Mouse (Mus musculus): ENCODE results near the gene Dtl. TPM values are rescaled to one million over a fixed set of nuclear protein-coding genes. Genes with fewer than 3 reads are reported as not detected.
"Not testable (repeated sequence)": the region's sequence is repeated elsewhere in the genome, so short reads cannot be mapped to it uniquely, and the experiment has no call there.

Gene Dtl
- polyA plus RNA-seq, 1 experiment from 2014 or later, result 60.7 TPM

DNA sequence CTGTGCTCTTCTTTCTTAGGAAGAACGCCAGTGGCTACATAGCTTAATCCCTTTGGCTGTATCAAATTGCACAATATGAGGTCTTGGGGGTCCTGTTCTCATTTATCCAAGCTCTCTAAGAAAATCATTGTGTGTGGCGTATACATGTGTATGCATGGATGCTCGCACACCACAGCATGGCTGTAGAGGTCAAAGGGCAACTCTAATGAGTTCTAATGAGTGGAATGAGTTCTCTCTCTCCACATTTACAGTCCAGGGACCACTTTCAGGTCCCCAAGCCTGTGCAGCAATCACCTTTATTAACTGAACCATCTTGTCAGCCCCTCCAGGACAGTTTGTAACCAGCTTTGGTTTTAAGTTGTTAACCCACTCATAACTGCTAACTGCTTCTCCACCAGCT is 58.3 kb downstream of the Dtl start:
- WGBS, result 51% methylated on average over 3 of the region's 3 CpGs

DNA sequence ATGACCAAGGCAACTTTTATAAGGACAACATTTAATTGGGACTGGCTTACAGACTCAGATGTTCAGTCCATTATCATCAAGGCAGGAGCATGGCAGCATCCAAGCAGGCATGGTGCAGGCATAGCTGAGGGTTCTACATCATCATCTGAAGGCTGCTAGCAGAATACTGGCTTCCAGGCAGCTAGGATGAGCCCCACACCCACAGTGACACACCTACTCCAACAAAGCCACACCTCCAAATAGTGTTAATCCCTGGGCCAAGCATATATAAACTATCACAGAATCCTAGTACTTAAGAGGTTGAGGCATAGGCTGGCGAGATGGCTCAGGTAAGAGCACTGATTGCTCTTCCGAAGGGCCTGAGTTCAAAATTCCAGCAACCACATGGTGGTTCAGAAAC is 59.0 kb downstream of the Dtl start:
- H3K9me3 ChIP-seq, result not testable (repeated sequence)

More for the DNA sequence above, 58.3 kb downstream of the Dtl start:
- H3K4me1 ChIP-seq, result no peaks in the 10 kb centered on the region
- no peaks in the 10 kb centered on the region for H3K36me3 ChIP-seq
- H3K27ac ChIP-seq (replicated peaks), result no peak overlapping the region
- H3K27me3 ChIP-seq, result no peaks in the 10 kb centered on the region
- H3K9ac ChIP-seq (replicated peaks), result no peak overlapping the region
- no peaks in the 10 kb centered on the region for H3K9me3 ChIP-seq
- no peak for ATAC-seq (ENCODE audit: low FRiP score, low read depth)
- H3K4me3 ChIP-seq, result no peak overlapping the region
- H3K4me2 ChIP-seq (replicated peaks), result no peak overlapping the region

DNA sequence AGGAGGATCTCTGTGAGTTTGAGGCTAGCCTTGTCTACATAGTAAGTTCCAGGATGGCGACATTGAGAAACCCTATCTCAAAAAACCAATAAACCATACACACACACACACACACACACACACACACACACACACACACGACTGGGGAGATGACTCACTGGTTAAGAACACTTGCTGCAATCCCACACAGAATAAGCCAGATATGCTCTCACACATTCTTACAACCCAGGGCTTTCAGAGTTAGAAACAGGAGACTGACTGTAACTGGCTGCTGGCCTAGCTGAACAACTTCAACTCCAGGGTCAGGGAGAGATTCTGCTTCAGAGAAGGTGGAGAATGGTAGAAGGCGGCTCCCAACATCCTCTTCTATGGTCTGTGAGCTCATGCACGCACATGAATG is 62.1 kb downstream of the Dtl start:
- ATAC-seq (ENCODE audit: low FRiP score, low read depth), result no peak
- H3K9ac ChIP-seq (replicated peaks), result no peak overlapping the region
- 92% methylated on average over 4 of the region's 4 CpGs for WGBS
- no peaks in the 10 kb centered on the region for H3K4me1 ChIP-seq
- H3K27me3 ChIP-seq, result no peaks in the 10 kb centered on the region
- H3K9me3 ChIP-seq, result no peaks in the 10 kb centered on the region
- no peaks in the 10 kb centered on the region for H3K36me3 ChIP-seq
- H3K4me3 ChIP-seq, result no peak overlapping the region
- no peak overlapping the region for H3K4me2 ChIP-seq (replicated peaks)
- H3K27ac ChIP-seq (replicated peaks), result no peak overlapping the region

More for the DNA sequence above, 59.0 kb downstream of the Dtl start:
- not testable (repeated sequence) for ATAC-seq (ENCODE audit: low FRiP score, low read depth); H3K4me3 ChIP-seq; H3K9ac ChIP-seq (replicated peaks); H3K4me2 ChIP-seq (replicated peaks); H3K27ac ChIP-seq (replicated peaks); H3K27me3 ChIP-seq; H3K4me1 ChIP-seq; H3K36me3 ChIP-seq
- 96% methylated on average over 2 of the region's 2 CpGs for WGBS

DNA sequence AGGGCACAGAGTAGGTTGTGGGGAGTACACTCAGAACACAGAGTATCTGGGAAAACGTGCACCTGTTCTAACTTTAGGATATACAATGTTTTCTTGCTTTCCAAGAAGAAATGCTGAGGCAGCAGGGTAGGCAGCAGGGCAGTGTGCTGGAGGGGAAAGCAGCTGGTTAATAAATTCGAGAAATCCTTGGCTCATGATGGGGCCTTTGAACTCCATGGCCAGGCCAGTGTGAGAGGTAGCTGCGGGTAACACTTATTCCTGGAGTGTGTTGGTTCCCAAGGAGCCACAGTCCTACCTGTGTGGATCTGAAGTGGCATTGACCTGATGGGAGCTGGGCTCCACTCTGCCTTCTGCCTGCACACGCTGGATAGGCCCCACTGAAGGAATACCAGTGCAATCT is 63.0 kb downstream of the Dtl start:
- Histone ChIP-seq H3K4me1 (no peaks in the 10 kb centered on the region), H3K9me3 (no peaks in the 10 kb centered on the region), H3K36me3 (no peaks in the 10 kb centered on the region), H3K27ac (replicated peaks) (no peak overlapping the region), H3K4me2 (replicated peaks) (no peak overlapping the region), H3K4me3 (no peak overlapping the region), H3K9ac (replicated peaks) (no peak overlapping the region), H3K27me3 (no peaks in the 10 kb centered on the region)
- no peak for ATAC-seq (ENCODE audit: low FRiP score, low read depth)
- 78% methylated on average over 4 of the region's 4 CpGs for WGBS

DNA sequence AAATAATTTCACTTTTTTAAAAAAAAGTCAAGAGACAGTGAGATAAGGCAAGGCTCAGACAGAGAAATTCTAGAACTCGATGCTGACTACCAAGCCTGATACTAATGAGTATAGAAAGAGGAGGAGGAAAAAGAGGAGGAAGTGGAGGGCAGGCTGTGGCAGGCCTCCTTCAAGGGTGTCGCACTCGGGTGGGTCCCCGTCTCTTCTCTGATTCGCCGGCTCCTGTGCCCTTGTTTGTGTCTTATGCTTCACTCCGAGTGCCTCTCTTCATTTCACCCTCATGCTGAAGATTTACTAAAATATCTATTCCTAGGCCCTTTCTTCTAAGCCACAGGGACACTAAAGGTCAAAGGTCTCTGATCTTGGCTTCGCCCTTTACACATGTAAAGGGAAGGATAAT is 63.8 kb downstream of the Dtl start:
- no peak overlapping the region for H3K4me2 ChIP-seq (replicated peaks)
- no peaks in the 10 kb centered on the region for H3K9me3 ChIP-seq
- H3K27ac ChIP-seq (replicated peaks), result no peak overlapping the region
- no peaks in the 10 kb centered on the region for H3K27me3 ChIP-seq
- no peaks in the 10 kb centered on the region for H3K36me3 ChIP-seq
- no peak overlapping the region for H3K4me3 ChIP-seq
- no peak for ATAC-seq (ENCODE audit: low FRiP score, low read depth)
- no peaks in the 10 kb centered on the region for H3K4me1 ChIP-seq
- WGBS, result 94% methylated on average over 8 of the region's 8 CpGs
- H3K9ac ChIP-seq (replicated peaks), result no peak overlapping the region

DNA sequence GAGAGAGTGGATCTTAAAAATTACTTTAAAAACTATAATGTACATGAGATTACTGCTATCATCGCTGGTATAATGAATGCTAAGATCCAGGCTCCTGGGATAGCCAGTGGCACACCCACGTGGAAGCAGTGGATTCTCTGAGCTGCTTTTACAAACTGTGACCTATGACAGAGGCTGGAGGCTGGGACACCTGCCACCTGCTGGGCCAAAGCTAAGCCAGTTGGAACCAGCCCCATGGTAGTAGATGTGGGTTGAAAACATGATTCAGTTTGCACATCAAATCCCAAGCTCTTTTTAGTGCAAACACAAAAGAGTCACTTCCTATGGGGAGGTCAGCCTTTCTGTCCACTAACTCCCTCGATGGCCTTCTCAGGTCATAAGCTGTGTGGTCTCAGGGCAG is 65.5 kb downstream of the Dtl start:
- H3K27ac ChIP-seq (replicated peaks), result no peak overlapping the region
- ATAC-seq (ENCODE audit: low FRiP score, low read depth), result no peak

DNA sequence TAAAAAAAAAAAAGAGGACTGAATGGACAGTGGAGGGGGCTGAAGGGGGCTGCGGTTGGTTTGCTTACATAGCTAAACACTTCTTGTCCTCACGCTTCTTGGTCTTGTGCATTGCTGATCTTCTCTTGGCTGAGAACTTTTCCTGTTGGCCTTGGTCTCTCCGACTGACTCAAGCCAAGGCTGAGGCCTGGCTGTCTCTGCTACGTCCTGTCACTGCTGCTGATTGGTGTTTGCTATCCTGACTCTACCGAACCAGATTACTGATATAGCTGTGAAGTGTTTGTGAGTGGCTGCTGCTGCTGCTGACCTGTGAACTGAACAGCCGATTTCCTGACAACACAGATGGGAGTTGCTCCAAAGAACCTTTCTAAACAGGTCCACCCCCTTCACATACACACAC is 66.2 kb downstream of the Dtl start:
- Histone ChIP-seq H3K36me3 (no peaks in the 10 kb centered on the region), H3K9ac (replicated peaks) (no peak overlapping the region), H3K9me3 (no peaks in the 10 kb centered on the region), H3K4me3 (no peak overlapping the region), H3K27ac (replicated peaks) (no peak overlapping the region), H3K4me2 (replicated peaks) (no peak overlapping the region), H3K27me3 (no peaks in the 10 kb centered on the region), H3K4me1 (no peaks in the 10 kb centered on the region)
- ATAC-seq (ENCODE audit: low FRiP score, low read depth), result no peak
- 92% methylated on average over 6 of the region's 6 CpGs for WGBS

More for the DNA sequence above, 65.5 kb downstream of the Dtl start:
- H3K36me3 ChIP-seq, result no peaks in the 10 kb centered on the region
- no peaks in the 10 kb centered on the region for H3K27me3 ChIP-seq
- H3K9me3 ChIP-seq, result no peaks in the 10 kb centered on the region
- no peaks in the 10 kb centered on the region for H3K4me1 ChIP-seq
- 76% methylated on average over 3 of the region's 3 CpGs for WGBS
- no peak overlapping the region for H3K4me2 ChIP-seq (replicated peaks)
- no peak overlapping the region for H3K9ac ChIP-seq (replicated peaks)
- H3K4me3 ChIP-seq, result no peak overlapping the region

DNA sequence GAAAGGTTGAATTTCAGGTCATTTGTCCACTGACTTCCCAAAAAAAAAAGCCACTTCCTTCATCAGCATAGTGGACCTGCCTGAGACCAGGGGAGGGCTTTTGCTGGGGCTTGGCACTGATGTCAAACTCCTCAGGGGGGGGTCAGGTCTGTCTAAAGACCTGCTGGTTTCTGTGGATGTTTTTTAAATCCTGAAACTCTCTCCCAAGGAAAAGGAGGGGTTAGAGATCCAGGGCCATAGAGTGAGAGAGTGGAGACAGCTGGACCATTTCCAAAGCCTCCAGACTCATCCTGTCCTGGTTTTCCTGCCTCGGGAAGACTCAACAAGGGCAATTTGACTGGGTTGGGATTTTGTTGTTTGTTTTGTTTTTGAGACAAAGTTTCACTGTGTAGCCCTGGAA is 68.6 kb downstream of the Dtl start:
- Histone ChIP-seq H3K9me3 (no peaks in the 10 kb centered on the region), H3K27ac (replicated peaks) (no peak overlapping the region), H3K36me3 (no peaks in the 10 kb centered on the region), H3K4me1 (no peaks in the 10 kb centered on the region), H3K4me2 (replicated peaks) (no peak overlapping the region), H3K27me3 (no peaks in the 10 kb centered on the region), H3K9ac (replicated peaks) (no peak overlapping the region), H3K4me3 (no peak overlapping the region)
- ATAC-seq (ENCODE audit: low FRiP score, low read depth), result no peak
- 58% methylated on average over 1 of the region's 1 CpGs for WGBS

DNA sequence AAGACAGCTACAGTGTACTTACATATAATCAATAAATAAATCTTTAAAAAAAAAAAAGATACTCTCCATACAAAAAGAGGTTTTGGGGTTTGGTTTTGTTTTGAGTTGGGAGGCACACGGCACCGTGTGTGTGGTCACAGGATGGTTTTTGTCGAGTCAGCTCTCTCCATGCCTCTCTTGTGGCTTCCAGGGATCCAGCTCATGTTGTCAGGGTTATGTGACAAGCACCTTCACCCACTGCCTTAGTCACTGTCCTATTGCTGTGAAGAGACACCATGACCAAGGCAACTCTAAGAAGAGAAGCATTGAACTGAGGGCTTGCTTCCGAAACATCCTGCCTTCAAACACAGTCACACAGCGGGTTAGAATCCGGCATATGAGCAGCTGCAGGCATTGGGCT is 75.7 kb downstream of the Dtl start:
- H3K36me3 ChIP-seq, result no peaks in the 10 kb centered on the region
- H3K27ac ChIP-seq (replicated peaks), result no peak overlapping the region
- H3K27me3 ChIP-seq, result no peaks in the 10 kb centered on the region
- H3K4me1 ChIP-seq, result peaks cover 6% of the 10 kb centered on the region; the same call in 1 of the 2 replicates
- H3K9ac ChIP-seq (replicated peaks), result no peak overlapping the region
- H3K9me3 ChIP-seq, result no peaks in the 10 kb centered on the region
- no peak for ATAC-seq (ENCODE audit: low FRiP score, low read depth)
- H3K4me3 ChIP-seq, result no peak overlapping the region
- 96% methylated on average over 6 of the region's 6 CpGs for WGBS
- H3K4me2 ChIP-seq (replicated peaks), result no peak overlapping the region

DNA sequence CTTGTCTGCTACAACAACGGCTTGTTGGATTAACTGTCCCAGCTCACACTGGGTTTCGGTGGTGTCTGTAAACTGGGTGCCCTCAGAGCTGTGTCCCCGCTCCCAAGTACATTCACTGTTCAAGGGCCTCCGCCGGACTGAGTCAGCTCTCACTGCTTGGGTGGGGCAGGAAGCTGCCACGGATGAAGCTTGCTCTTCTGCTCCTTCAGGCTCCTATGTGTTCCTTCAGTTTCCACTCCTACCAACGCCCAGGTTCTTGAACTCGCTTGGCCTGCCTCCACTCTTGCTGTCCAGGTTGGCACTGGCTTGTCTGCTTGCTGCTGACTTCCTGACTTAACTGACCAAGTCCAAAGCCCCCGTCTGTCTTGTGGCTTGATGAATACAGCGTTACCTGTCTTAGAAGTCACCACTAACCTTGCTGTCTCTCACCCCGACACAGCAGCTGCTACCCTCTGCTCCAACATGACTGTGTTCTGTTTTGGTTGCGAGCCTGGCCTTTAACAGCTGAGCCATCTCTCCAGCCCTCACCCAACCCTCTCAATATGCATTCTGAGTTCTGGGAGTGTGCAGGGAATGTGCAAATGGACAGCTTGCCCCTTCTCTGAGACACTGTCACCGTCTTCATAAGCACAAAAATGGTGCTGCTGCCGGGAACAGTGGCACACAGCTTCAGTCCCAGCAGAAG is 76.9 kb downstream of the Dtl start:
- H3K9ac ChIP-seq (replicated peaks), result no peak overlapping the region
- no peaks in the 10 kb centered on the region for H3K9me3 ChIP-seq
- H3K36me3 ChIP-seq, result no peaks in the 10 kb centered on the region
- no peak overlapping the region for H3K4me3 ChIP-seq
- H3K4me2 ChIP-seq (replicated peaks), result no peak overlapping the region
- H3K27me3 ChIP-seq, result no peaks in the 10 kb centered on the region
- WGBS, result 87% methylated on average over 14 of the region's 14 CpGs
- H3K27ac ChIP-seq (replicated peaks), result no peak overlapping the region
- ATAC-seq (ENCODE audit: low FRiP score, low read depth), result no peak
- peaks cover 6% of the 10 kb centered on the region; the same call in 1 of the 2 replicates for H3K4me1 ChIP-seq

DNA sequence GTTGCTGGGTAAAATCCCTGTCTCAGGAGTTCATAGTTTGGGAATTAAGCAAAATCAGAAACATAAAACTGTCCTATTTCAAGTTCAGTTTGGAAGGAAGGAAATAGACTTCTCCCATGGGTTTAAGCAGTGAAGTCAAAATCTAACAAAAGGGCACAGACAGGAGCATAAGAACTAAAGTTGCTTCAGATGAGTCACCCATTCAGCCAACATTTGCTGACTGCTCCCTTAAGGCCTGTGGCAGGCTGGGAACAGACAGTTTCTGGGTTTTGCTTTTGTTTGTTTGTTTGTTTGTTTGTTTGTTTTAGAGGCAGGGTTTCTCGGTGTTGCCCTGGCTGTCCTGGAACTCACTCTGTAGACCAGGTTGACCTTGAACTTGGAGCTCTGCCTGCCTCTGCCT is 78.7 kb downstream of the Dtl start:
- no peaks in the 10 kb centered on the region for H3K9me3 ChIP-seq
- H3K27ac ChIP-seq (replicated peaks), result no peak overlapping the region
- H3K4me2 ChIP-seq (replicated peaks), result no peak overlapping the region
- H3K27me3 ChIP-seq, result no peaks in the 10 kb centered on the region
- no peaks in the 10 kb centered on the region for H3K36me3 ChIP-seq
- peaks cover 6% of the 10 kb centered on the region; the same call in 1 of the 2 replicates for H3K4me1 ChIP-seq
- H3K4me3 ChIP-seq, result no peak overlapping the region
- 95% methylated on average over 1 of the region's 1 CpGs for WGBS
- ATAC-seq (ENCODE audit: low FRiP score, low read depth), result no peak
- H3K9ac ChIP-seq (replicated peaks), result no peak overlapping the region

DNA sequence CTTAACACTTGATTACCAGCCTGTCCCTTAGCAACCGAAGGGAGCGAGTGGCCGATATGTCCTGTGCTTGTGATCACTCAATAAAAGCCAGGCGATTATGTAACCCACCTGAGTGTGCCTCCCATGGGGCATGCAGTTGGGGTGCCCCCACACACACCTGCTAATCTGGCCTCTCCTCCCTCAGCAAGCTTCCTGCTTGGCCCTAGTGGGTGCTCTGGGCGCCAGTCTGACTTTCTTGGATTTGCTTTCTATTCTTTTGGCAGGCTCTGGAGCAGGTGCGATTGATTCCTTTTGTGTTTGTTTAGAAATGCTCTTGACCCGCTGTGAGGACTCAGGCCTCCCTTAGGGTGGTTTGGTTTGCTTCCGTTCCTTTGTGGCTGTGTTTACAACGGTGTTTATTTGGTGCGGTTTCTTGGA is 80.3 kb downstream of the Dtl start:
- Histone ChIP-seq H3K36me3 (no peaks in the 10 kb centered on the region), H3K27me3 (no peaks in the 10 kb centered on the region), H3K27ac (replicated peaks) (no peak overlapping the region), H3K4me1 (peaks cover 6% of the 10 kb centered on the region; the same call in 1 of the 2 replicates), H3K9ac (replicated peaks) (no peak overlapping the region), H3K4me3 (no peak overlapping the region), H3K9me3 (no peaks in the 10 kb centered on the region), H3K4me2 (replicated peaks) (no peak overlapping the region)
- no peak for ATAC-seq (ENCODE audit: low FRiP score, low read depth)
- 45% methylated on average over 10 of the region's 10 CpGs for WGBS

DNA sequence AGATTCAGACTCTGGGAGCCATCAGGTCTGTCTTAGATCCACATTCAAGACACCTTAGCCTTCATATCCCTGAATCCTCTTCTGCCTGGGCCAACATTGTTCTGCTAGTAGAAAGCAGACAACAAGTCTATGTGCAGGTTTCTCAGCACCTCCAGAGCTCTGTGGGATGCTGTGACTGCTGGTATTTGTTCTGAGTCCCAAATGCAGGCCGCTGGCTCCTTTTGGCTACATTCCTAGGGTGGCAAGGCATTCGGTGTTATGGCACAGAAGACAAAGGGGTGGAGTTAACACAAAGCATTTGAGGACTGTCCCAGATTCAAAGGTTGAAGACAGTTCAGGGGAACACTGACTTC is 81.1 kb downstream of the Dtl start:
- Histone ChIP-seq H3K9ac (replicated peaks) (no peak overlapping the region), H3K36me3 (no peaks in the 10 kb centered on the region), H3K27me3 (no peaks in the 10 kb centered on the region), H3K4me2 (replicated peaks) (no peak overlapping the region), H3K4me3 (no peak overlapping the region), H3K4me1 (peaks cover 6% of the 10 kb centered on the region; the same call in 1 of the 2 replicates), H3K9me3 (no peaks in the 10 kb centered on the region), H3K27ac (replicated peaks) (no peak overlapping the region)
- 70% methylated on average over 2 of the region's 2 CpGs for WGBS
- ATAC-seq (ENCODE audit: low FRiP score, low read depth), result no peak

Measured in midbrain, embryonic 12.5 days (tissue).